Mouse (Mus musculus): ENCODE results near the gene Trappc12.

Trappc12 gene

DNA sequence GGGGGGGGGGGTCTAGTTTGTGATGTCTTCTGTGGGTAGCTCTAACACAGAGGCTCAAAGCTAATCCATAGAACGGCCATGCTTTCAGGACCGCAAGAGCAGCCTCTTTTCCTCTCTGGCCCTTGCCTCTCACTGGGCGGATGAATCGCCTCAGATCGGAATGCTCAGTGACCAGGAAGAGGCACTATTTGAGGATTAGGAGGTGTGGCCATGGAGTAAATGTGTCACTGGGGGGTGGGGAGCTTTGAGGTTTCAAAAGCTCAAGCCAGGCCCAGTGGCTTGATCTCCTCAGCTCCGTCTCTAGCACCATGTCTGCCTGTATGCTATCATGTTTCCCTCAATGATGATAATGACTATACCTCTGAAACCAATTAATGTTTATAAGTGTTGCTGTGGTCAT, 61.3 kb downstream of the Trappc12 start:
- no peak for DNase-seq (ENCODE audit: low spot score in 2 of 2)

DNA sequence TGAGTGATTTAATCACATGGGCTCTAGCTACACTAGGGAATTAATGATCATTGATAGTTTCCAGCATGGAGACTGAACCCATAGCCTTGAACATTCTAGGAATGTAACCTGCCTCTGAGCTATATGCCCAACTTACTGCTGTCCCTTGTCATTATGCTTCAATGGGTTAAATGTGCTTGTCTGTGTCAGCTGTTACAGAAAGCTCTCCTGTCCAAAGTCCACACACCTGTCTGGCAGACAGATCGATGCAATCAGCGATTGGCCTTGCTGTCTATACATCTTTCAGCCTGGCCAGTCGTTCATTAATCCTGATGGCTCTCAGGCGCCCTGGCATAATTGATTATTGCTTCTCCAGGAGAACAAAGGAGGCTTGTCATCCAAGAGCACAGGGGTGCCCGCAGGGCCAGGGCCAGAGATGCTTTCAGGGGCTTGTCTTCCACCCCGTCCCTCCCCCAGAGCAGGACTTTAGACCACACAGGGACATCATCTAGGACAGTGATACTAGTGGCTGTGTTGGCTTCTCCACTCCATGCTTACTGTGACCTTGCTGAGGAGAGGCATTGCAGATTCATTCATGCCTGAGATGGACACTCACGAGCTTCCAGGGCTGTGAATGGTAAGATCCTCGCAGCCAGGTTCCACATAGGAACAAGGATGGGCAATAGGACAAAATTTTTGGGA, 63.9 kb downstream of the Trappc12 start:
- no peak for DNase-seq (ENCODE audit: low spot score in 2 of 2)

DNA sequence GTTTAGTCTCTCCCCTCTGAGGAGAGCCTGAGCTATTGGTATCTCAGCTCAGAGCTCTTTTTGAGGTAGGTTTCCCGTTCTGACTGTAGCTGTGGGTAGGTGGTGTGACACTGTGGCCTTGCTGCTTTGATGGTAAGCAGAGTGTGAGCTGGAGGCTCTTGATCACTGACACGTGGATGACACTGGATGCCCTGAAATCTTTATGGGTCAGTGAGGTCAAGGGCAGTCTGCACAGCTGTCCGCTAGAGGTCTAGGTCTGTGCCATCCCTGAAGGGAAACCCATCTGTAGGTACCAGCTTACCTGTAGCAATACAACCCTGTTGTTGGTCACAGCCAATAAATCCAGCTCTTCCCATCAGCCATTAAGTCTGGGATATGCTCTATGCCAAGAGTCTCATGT, 64.5 kb downstream of the Trappc12 start:
- DNase-seq (ENCODE audit: low spot score in 2 of 2): no peak

GRCm38 (mm10) chr12:28684674-28685073, 65.6 kb downstream of the Trappc12 start:
- no peak for DNase-seq (ENCODE audit: low spot score in 2 of 2)

DNA sequence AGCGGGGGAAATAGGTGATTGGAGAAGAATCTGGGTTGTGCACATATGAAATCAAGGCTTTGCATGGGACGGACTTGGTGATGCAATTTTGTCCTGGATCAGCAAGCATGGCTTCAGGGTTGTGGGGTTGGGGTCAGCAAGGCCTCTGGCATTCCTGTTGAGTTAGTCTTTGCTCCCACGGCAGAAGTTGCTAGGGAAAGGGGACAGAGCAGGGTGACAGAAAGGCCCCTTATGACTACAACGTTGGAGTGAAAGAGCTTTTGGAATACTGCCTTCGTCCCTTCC, 74.4 kb downstream of the Trappc12 start:
- no peak for DNase-seq (ENCODE audit: low spot score in 2 of 2)

DNA sequence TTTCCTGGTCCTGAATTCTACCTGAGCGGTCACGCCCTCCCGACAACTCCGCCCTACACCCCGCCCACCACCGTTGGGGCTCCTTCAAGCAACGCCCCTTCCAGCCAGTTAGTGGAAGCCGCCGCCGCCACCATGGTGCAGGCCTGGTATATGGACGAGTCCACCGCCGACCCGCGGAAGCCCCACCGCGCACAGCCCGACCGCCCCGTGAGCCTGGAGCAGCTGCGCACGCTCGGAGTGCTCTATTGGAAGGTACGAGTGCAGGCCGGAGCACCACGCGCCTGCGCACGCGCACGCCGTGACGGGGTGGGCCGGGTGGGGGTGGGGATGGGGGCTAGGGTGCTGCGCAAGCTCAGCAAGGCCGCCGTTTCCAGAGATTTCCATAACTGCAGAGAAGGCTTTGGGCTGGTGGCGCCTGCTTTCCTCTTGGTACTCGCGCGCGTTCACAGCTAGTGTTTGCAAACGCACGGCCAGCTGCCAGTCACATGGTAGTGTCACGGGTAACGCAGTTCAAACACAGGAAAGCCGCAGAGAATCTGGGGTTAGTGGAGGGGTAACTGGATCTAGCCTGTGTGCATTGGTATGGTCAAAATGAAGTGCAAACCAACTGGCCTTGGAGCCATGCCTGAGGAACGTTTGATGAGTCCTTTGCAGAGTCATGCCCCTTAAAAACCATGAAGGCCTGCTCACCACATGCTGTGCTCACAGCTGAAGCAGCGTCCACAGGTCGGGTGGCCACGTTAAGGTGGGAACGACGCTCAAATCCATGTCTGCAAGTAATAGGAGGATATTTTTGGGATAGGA, 74.9 kb downstream of the Trappc12 start, which contains the start of gene Adi1:
Gene Adi1, plus strand, starts transcription at position 111 of the 804 bp plus-strand sequence.
- DNase-seq (ENCODE audit: low spot score in 2 of 2): peak; percentile 79 to 80

DNA sequence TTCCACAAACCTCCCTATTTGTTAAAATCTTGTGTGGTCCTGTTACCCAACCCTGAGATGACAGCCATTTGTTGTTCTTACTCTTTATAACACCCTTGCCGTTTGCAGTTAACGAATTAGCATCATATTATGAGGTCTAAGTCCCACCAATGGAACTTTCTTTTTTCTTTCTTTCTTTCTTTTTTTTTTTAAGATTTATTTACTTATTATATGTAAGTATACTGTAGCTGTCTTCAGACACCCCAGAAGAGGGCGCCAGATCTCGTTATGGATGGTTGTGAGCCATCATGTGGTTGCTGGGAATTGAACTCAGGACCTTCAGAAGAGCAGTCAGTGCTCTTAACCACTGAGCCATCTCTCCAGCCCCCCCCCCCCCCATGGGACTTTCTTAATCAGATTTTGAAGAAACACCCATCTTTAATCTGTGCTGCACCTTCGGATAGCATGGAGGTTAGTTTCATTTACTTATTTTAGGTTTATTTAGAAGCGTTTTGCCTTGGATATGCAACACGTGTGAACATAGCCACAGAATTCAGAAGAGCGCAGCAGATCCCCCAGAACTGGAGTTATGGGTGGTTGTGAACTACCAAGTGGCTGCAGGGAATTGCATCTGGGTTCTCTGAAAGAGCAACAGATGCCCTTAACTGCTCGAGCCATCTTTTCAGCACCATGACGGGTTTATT, 76.1 kb downstream of the Trappc12 start:
- no peak for DNase-seq (ENCODE audit: low spot score in 2 of 2)

DNA sequence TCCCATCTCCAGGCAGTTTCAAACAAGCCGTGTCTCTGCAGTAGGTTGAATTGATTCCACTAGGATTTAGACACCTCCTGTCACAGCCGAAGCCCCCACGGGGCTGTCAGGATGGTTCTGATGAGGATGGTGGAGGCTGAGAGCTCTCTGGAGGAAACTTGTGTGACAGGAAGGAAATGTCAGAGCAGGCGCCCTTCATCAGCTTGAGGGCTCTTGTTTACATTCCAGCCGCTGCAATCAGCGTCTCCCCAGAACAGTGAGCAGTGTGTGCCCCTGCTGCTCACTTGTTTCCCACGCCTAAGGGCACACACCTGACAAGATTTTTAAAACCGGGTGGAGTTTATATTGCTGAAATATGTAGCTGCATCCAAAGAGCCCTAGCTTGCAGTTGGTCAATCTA, 83.0 kb downstream of the Trappc12 start:
- DNase-seq (ENCODE audit: low spot score in 2 of 2): no peak

DNA sequence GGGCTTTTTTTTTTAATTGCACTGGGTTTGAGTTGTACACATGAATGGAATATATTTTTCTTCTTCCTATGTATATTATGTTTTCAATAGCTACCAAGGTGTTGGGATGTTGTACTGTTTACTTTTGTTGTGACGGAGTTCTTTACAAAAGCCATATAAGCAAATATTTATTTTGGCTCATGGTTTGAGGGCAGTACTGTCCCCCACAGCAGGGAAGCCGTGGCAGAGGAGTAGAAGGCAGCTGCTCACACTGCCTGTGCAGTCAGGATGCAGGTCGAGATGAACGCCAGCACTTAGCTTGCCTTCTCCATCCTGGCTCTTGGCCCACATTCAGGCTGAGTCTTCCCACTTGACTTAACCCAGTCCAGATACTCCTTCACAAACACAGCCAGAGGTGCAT, 83.5 kb downstream of the Trappc12 start:
- no peak for DNase-seq (ENCODE audit: low spot score in 2 of 2)

DNA sequence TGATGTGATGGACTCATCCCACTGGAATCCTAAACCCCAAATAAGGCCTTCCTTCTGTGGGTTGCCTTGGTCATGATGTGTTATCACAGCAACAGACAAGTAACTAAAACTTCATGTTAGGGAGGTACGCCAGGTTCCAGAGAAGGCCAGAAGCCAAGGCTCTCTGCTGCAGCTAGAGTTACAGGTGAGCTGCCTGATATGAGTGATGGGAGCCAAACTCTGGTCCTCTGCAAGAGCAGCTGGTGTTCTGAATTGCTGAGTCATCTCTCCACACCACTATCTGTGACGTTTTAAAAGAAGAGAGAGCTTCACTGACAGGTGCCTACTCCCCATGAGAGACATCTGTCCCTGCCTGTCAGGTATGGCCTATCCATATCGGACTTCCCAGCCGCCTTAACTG, 87.6 kb downstream of the Trappc12 start:
- no peak for DNase-seq (ENCODE audit: low spot score in 2 of 2)

- DNase-seq (ENCODE audit: low spot score in 2 of 2): peak; percentile 84 to 90
Measured at GRCm38 (mm10) chr12:28649141-28650110, 100.8 kb downstream of the Trappc12 start, which contains the start of gene Rnaseh1. TSS of gene Rnaseh1 (plus strand) at chr12:28649602.
